Mouse (Mus musculus) forebrain, embryonic 13.5 days (tissue): Measurements from ENCODE around the gene Ctnna2. TPM values are rescaled to one million over a fixed set of nuclear protein-coding genes. Genes with fewer than 3 reads are reported as not detected.

ENCODE experiments used
- ATAC-seq: fragments of 200-750 bp; cut with Nextera tagmentation; 2 replicates; pipeline ENCODE4 v1.8.0; 2017
- H3K27ac ChIP-seq: fragments of 300-500 bp; sonication (generic); 2 replicates; pipeline ENCODE4 v1.5.1; 2015; ENCODE audit warnings: inconsistent platforms, mild to moderate bottlenecking, moderate library complexity
- H3K27me3 ChIP-seq: fragments of 300-500 bp; sonication (generic); 2 replicates; pipeline ENCODE4 v1.6.1; 2015; ENCODE audit warnings: mild to moderate bottlenecking, inconsistent platforms
- H3K36me3 ChIP-seq: fragments of 300-500 bp; sonication (generic); 2 replicates; pipeline ENCODE4 v1.6.1; 2015; ENCODE audit warnings: mild to moderate bottlenecking, inconsistent platforms; ENCODE audit not compliant: poor library complexity, severe bottlenecking
- H3K4me1 ChIP-seq: fragments of 300-500 bp; sonication (generic); 2 replicates; pipeline ENCODE4 v1.6.1; 2015; ENCODE audit warnings: inconsistent platforms
- H3K4me2 ChIP-seq: fragments of 300-500 bp; sonication (generic); 2 replicates; pipeline ENCODE4 v1.6.1; 2015; ENCODE audit warnings: inconsistent platforms, mild to moderate bottlenecking, moderate library complexity
- H3K4me3 ChIP-seq: fragments of 300-500 bp; sonication (generic); 2 replicates; pipeline ENCODE4 v1.5.1; 2015; ENCODE audit warnings: mild to moderate bottlenecking, inconsistent platforms
- H3K9ac ChIP-seq: fragments of 300-500 bp; sonication (generic); 2 replicates; pipeline ENCODE4 v1.6.1; 2015; ENCODE audit warnings: mild to moderate bottlenecking, inconsistent platforms
- H3K9me3 ChIP-seq: fragments of 300-500 bp; sonication (generic); replicated peaks from 2 replicates; pipeline ENCODE4 v1.6.1; 2016; ENCODE audit warnings: inconsistent platforms
- WGBS: fragments of 180-500 bp; shearing (Covaris S2); methylation state at CpG from one replicate; pipeline ENCODE4 v1.1.7; 2015; 5-methylcytosine and 5-hydroxymethylcytosine counted together
- polyA plus RNA-seq: library from polyadenylated mRNA; unstranded; fragments of >200 nt; fragmentation: Nextera tagmentation; extraction: Ambion mirVana; gene quantifications from 2 replicates; pipeline ENCODE4 v1.2.1, GENCODE M21; 2015

The Ctnna2 gene
- 83.4 and 100.0 TPM in 2 replicates for polyA plus RNA-seq

GRCm38 (mm10) chr6:77979241-77979961, at the start of gene Ctnna2:
Gene Ctnna2, minus strand, starts transcription at chr6:77979699.
- H3K36me3 ChIP-seq: no peaks in the 10 kb centered on the region
- H3K27me3 ChIP-seq: no peaks in the 10 kb centered on the region
- peak; percentile 97 for ATAC-seq
- peaks cover 35% of the 10 kb centered on the region for H3K4me1 ChIP-seq
- H3K9ac ChIP-seq: peak within 1 kb of the TSS; percentile 69
- no peaks in the 10 kb centered on the region for H3K9me3 ChIP-seq
- peak within 1 kb of the TSS; percentile 53 for H3K4me3 ChIP-seq
- under 1% methylated on average over 48 of the region's 58 CpGs for WGBS
- peak within 1 kb of the TSS; percentile 67 for H3K4me2 ChIP-seq
- H3K27ac ChIP-seq: peak within 1 kb of the TSS; percentile 95

DNA sequence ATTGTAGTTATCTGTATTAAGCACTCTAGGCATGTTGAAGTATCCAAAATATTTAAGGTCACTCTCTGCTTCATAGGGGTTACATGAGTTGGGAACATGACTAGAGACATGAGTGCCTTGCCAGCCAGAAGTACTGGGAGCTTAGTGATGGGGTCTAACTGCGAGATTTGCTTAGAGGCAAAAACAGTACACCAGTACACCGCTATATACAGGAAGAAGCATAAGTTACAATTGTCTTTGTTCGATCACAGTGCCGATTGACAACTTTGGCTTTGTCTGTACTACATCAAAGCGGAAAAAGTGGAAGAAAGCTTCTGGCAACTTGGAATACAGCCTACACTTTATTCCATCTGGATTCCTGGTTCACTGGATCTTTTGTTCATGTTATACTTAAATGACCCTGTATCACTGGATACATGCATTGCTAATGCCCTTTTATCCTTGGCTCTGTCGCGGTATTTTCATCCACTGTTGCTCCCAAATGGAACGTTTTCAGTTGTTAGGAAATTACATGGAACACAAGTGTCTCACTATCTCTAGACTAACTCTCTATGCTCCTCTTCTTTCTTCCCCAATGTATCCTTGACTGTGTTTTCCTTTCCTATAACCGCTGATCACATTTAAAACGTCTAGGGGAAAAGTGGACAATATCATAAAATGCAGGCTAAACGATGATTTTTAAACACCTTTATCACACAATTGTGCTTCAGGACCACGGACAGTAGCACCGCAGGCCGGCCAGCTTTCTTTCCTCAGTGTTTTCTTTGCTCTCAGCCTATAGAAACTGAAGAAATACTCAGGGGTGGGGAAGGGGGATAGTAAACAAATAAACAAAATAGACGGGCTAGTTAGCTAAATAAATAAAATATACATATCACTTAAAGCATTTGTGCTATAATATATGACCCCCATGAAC, 896 bp upstream of the Ctnna2 start:
- peak overlapping the region; percentile 69 for H3K9ac ChIP-seq
- H3K9me3 ChIP-seq: no peaks in the 10 kb centered on the region
- H3K36me3 ChIP-seq: no peaks in the 10 kb centered on the region
- peak overlapping the region; percentile 53 for H3K4me3 ChIP-seq
- WGBS: 5% methylated on average over 15 of the region's 15 CpGs
- peak; percentile 34 for ATAC-seq
- peaks cover 35% of the 10 kb centered on the region for H3K4me1 ChIP-seq
- no peaks in the 10 kb centered on the region for H3K27me3 ChIP-seq
- peak overlapping the region; percentile 95 for H3K27ac ChIP-seq
- H3K4me2 ChIP-seq: peak overlapping the region; percentile 67

- Histone ChIP-seq H3K27me3 (no peaks in the 10 kb centered on the region), H3K9ac (peak overlapping the region; percentile 69), H3K27ac (peak overlapping the region; percentile 95), H3K36me3 (no peaks in the 10 kb centered on the region), H3K4me1 (peaks cover 35% of the 10 kb centered on the region), H3K4me2 (peak overlapping the region; percentile 67), H3K4me3 (peak overlapping the region; percentile 53), H3K9me3 (no peaks in the 10 kb centered on the region)
- ATAC-seq: peak; percentile 28
- 8% methylated on average over 10 of the region's 10 CpGs for WGBS
Measured at GRCm38 (mm10) chr6:77978476-77979240, 841 bp downstream of the Ctnna2 start.

- peak; percentile 93 for ATAC-seq
- H3K4me3 ChIP-seq: no peak overlapping the region
- no peaks in the 10 kb centered on the region for H3K9me3 ChIP-seq
- no peak overlapping the region for H3K9ac ChIP-seq
- peak overlapping the region; percentile 9; the same call in 1 of the 2 replicates for H3K4me2 ChIP-seq
- 0 out of 2 replicates have a peak overlapping the region, but pooled peaks have one; percentile 0 for H3K27ac ChIP-seq
- peaks cover 22% of the 10 kb centered on the region for H3K4me1 ChIP-seq
- 37% methylated on average over 10 of the region's 10 CpGs for WGBS
- H3K36me3 ChIP-seq: no peaks in the 10 kb centered on the region
- no peaks in the 10 kb centered on the region for H3K27me3 ChIP-seq
Measured at GRCm38 (mm10) chr6:77970545-77971242, 8.8 kb downstream of the Ctnna2 start.

DNA sequence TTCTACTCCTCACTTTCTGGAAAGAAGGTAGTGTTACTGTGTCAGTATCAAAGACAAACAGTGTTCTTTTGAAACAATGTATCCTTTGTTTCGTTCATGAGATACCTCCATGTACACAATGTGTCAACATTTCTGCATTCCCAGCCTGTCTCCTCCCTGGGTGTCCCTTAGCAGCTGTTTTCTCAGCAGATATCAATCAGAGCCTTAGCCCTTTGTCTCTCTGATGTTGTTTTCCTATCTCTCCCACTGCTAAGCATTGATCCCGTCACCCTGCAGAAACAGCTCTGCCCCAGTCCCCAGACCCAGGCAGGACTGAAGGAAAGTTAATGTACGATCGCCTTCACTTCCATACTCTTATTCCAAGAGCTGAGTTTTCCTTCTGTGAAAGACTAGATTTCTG, 9.7 kb downstream of the Ctnna2 start:
- H3K27ac ChIP-seq: 0 out of 2 replicates have a peak overlapping the region, but pooled peaks have one; percentile 10
- WGBS: 40% methylated on average over 4 of the region's 4 CpGs
- ATAC-seq: peak; percentile 40; the same call in 1 of the 2 replicates

GRCm38 (mm10) chr6:77962011-77962410, 17.5 kb downstream of the Ctnna2 start:
- Histone ChIP-seq H3K9me3 (no peaks in the 10 kb centered on the region), H3K4me1 (peaks cover 5% of the 10 kb centered on the region; the same call in 1 of the 2 replicates), H3K36me3 (no peaks in the 10 kb centered on the region), H3K27ac (no peak overlapping the region), H3K27me3 (no peaks in the 10 kb centered on the region), H3K9ac (no peak overlapping the region), H3K4me2 (no peak overlapping the region), H3K4me3 (no peak overlapping the region)
- no peak for ATAC-seq
- WGBS: 83% methylated on average over 1 of the region's 1 CpGs

More for the DNA sequence above, 9.7 kb downstream of the Ctnna2 start:
- H3K36me3 ChIP-seq: no peaks in the 10 kb centered on the region
- no peaks in the 10 kb centered on the region for H3K27me3 ChIP-seq
- no peak overlapping the region for H3K4me2 ChIP-seq
- no peak overlapping the region for H3K4me3 ChIP-seq
- peaks cover 22% of the 10 kb centered on the region for H3K4me1 ChIP-seq
- H3K9ac ChIP-seq: no peak overlapping the region
- no peaks in the 10 kb centered on the region for H3K9me3 ChIP-seq

DNA sequence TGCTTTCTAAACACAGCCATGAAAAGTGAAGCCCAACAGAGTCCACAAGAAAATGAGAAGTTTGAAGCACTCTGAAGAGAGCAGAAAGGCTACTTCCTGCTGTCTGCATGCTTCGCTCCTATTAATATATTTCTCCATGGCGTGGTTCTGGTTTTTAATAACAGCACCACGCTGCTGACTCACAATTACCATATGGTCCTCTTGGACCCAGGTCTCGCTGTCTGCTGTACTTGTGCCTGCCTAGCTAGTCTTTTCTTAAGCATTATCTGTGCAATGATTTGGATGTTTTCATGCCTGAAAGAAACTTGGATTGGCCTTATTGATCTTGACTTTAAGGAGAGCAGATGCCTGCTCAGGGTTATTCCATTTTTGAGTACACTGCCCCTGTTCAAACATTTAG, 28.2 kb downstream of the Ctnna2 start:
- no peak; the same call in 1 of the 2 replicates for ATAC-seq
- Histone ChIP-seq H3K9ac (no peak overlapping the region), H3K36me3 (0 out of 2 replicates have a peak, but pooled peaks cover under 1% of the 10 kb centered on the region), H3K4me1 (peaks cover 10% of the 10 kb centered on the region), H3K27ac (no peak overlapping the region), H3K9me3 (no peaks in the 10 kb centered on the region), H3K4me3 (no peak overlapping the region), H3K27me3 (no peaks in the 10 kb centered on the region), H3K4me2 (no peak overlapping the region)
- WGBS: 75% methylated on average over 4 of the region's 4 CpGs

GRCm38 (mm10) chr6:77950690-77951089, 28.8 kb downstream of the Ctnna2 start:
- Histone ChIP-seq H3K36me3 (0 out of 2 replicates have a peak, but pooled peaks cover 4% of the 10 kb centered on the region), H3K4me3 (no peak overlapping the region), H3K4me1 (peaks cover 10% of the 10 kb centered on the region), H3K27me3 (no peaks in the 10 kb centered on the region), H3K4me2 (no peak overlapping the region), H3K9me3 (no peaks in the 10 kb centered on the region), H3K27ac (no peak overlapping the region), H3K9ac (no peak overlapping the region)
- peak; percentile 33; the same call in 1 of the 2 replicates for ATAC-seq
- WGBS: 80% methylated on average over 2 of the region's 2 CpGs

DNA sequence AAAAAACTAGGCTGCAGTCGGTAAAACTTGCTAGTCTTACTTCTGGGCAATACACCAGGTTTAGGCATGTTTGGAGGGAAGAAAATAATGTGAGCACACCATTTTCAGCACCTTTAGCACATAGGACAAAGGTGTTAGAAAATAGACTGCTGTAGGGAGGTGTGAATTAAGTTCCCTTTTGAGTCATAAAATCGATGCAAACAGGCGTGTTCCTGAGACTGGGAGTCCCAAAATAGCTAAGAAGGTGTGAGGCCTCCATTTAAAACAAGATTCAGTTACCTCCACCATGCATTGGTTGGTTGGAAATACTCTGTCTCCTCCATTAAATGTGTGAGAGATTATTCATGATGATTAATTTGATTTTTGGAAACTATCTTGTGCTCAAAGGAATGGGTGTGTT, 50.1 kb downstream of the Ctnna2 start:
- H3K4me1 ChIP-seq: no peaks in the 10 kb centered on the region
- no peak overlapping the region for H3K4me2 ChIP-seq
- 90% methylated on average over 3 of the region's 3 CpGs for WGBS
- H3K27ac ChIP-seq: no peak overlapping the region
- no peaks in the 10 kb centered on the region for H3K9me3 ChIP-seq
- no peak for ATAC-seq
- no peak overlapping the region for H3K4me3 ChIP-seq
- no peaks in the 10 kb centered on the region for H3K36me3 ChIP-seq
- no peak overlapping the region for H3K9ac ChIP-seq
- no peaks in the 10 kb centered on the region for H3K27me3 ChIP-seq

GRCm38 (mm10) chr6:77873150-77873549, 106.3 kb downstream of the Ctnna2 start:
- 0 out of 2 replicates have a peak, but pooled peaks cover 4% of the 10 kb centered on the region for H3K4me1 ChIP-seq
- H3K9ac ChIP-seq: no peak overlapping the region
- no peaks in the 10 kb centered on the region for H3K27me3 ChIP-seq
- WGBS: 97% methylated on average over 2 of the region's 2 CpGs
- H3K27ac ChIP-seq: no peak overlapping the region
- no peak overlapping the region for H3K4me2 ChIP-seq
- H3K4me3 ChIP-seq: no peak overlapping the region
- ATAC-seq: no peak
- H3K36me3 ChIP-seq: no peaks in the 10 kb centered on the region
- H3K9me3 ChIP-seq: no peaks in the 10 kb centered on the region

DNA sequence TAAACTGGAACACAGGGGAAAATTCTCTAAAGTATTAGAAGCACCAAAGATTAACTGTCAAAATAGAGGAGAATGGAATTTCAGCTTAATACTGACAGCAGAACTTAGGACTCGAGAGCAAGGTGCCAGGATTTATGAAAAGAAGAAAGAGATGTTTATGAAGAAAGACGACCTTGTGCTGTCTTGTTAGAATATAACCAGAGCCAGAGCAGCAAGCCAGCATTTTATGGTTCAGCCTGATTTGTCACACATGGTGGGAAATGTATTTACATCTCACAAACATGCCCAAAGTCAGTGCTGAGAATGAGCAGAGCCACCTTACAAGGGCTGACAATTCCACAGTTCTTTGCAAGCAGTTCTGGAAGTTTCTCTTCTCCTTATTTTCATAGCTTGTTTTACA, 110.2 kb downstream of the Ctnna2 start:
- Histone ChIP-seq H3K4me2 (no peak overlapping the region), H3K9ac (no peak overlapping the region), H3K4me3 (no peak overlapping the region), H3K27ac (no peak overlapping the region), H3K4me1 (0 out of 2 replicates have a peak, but pooled peaks cover 4% of the 10 kb centered on the region), H3K27me3 (no peaks in the 10 kb centered on the region), H3K9me3 (no peaks in the 10 kb centered on the region), H3K36me3 (no peaks in the 10 kb centered on the region)
- 72% methylated on average over 2 of the region's 2 CpGs for WGBS
- no peak for ATAC-seq
